Mouse (Mus musculus): ENCODE results near the gene 1110059E24Rik.
A peak's percentile ranks its signal among the peaks of the same experiment; 100 is the strongest.
"Not testable (repeated sequence)": the region's sequence is repeated elsewhere in the genome, so short reads cannot be mapped to it uniquely, and the experiment has no call there.

The 1110059E24Rik gene

GRCm38 (mm10) chr19:21652285-21653171 is at the start of gene 1110059E24Rik:
TSS of gene 1110059E24Rik (minus strand) at chr19:21652976.
- peak; percentile 98 for DNase-seq

GRCm38 (mm10) chr19:21680986-21681385 is 28.2 kb upstream of the 1110059E24Rik start:
- DNase-seq = no peak

GRCm38 (mm10) chr19:21680091-21680490 is 27.3 kb upstream of the 1110059E24Rik start:
- DNase-seq = no peak

GRCm38 (mm10) chr19:21674354-21675096 is 21.7 kb upstream of the 1110059E24Rik start:
- no peak for DNase-seq

- DNase-seq = no peak
These were observed 16.9 kb upstream of the 1110059E24Rik start for GRCm38 (mm10) chr19:21669650-21670049.

GRCm38 (mm10) chr19:21663756-21664456 is 11.1 kb upstream of the 1110059E24Rik start:
- DNase-seq = no peak

- no peak for DNase-seq
These were observed 8.0 kb upstream of the 1110059E24Rik start for GRCm38 (mm10) chr19:21660734-21661133.

- no peak for DNase-seq
These were observed 2.0 kb upstream of the 1110059E24Rik start for GRCm38 (mm10) chr19:21654788-21655187.

- DNase-seq = peak; percentile 58
These were observed 601 bp upstream of the 1110059E24Rik start, which contains the start of gene Abhd17b for GRCm38 (mm10) chr19:21653172-21653981. TSS of gene Abhd17b (plus strand) at chr19:21653185.

- DNase-seq = no peak
These were observed 1.1 kb downstream of the 1110059E24Rik start for GRCm38 (mm10) chr19:21651664-21652063.

- DNase-seq = no peak
These were observed 6.6 kb downstream of the 1110059E24Rik start for GRCm38 (mm10) chr19:21646142-21646541.

GRCm38 (mm10) chr19:21645301-21645700 is 7.5 kb downstream of the 1110059E24Rik start:
- DNase-seq = no peak

GRCm38 (mm10) chr19:21643935-21644334 is 8.8 kb downstream of the 1110059E24Rik start:
- DNase-seq = no peak

GRCm38 (mm10) chr19:21637672-21638071 is 15.1 kb downstream of the 1110059E24Rik start:
- DNase-seq = no peak

GRCm38 (mm10) chr19:21636907-21637306 is 15.9 kb downstream of the 1110059E24Rik start:
- no peak for DNase-seq

- DNase-seq = no peak
These were observed 17.4 kb downstream of the 1110059E24Rik start for GRCm38 (mm10) chr19:21635406-21635805.

GRCm38 (mm10) chr19:21630656-21631331 is 22.0 kb downstream of the 1110059E24Rik start:
- no peak for DNase-seq

- DNase-seq = no peak
These were observed 23.3 kb downstream of the 1110059E24Rik start for GRCm38 (mm10) chr19:21629501-21629900.

GRCm38 (mm10) chr19:21629030-21629429 is 23.7 kb downstream of the 1110059E24Rik start:
- DNase-seq = no peak

GRCm38 (mm10) chr19:21628440-21628839 is 24.3 kb downstream of the 1110059E24Rik start:
- DNase-seq = not testable (repeated sequence)

- no peak for DNase-seq
These were observed 26.3 kb downstream of the 1110059E24Rik start for GRCm38 (mm10) chr19:21626271-21626988.
